14 mouse cellular contexts compared by ENCODE assay signal in the genomic region with DNA sequence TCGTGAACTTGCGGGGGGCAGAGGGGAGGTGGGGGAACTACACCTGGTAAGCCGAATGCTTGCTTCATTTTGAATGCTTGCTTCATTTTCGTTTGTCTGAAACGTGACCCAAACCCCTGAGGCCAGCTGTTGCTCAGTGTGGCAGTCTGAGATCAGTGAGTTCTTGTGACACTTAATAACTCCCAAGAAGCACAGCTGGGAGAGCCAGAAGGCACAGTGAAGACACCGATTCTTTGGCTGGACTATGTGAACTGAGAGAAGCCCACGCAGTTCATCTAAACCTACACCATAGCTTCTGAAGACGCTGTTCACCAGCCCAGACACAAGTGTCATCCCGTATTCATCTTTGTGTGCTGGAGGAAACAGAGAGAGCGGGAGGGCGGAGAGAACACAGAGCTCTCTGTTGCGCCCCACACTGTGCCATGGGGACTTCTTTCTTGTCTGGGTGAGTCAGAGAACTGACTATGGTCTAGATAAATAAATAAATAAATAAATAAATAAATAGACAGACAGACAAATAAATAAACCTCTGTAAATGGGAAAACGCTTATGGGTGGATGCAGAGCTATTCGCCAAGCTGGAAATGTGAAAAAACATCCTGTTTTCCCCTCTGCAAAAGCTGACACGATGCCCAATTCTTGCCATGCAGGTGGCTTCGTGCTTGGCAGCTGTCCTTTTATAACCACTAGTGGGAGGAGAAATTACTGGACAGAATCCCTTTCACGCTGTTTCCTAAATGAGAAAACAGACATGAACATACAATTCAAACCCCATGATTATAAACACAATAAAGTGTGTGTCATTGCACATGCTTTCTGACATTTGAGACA. TPM values are rescaled to one million over a fixed set of nuclear protein-coding genes. Genes with fewer than 3 reads are reported as not detected.
A peak's percentile ranks its signal among the peaks of the same experiment; 100 is the strongest.
DNase-seq lines count a peak whose midpoint lies in the region; ATAC-seq and TF ChIP-seq lines count a peak whose summit lies in the region.
"Had no signal": no experiment of that assay in that cellular context is flagged by ENCODE, and none has a peak within 500 bp of the region (broad histone marks: within the 10 kb centered on the region; RNA-seq: fewer than 3 reads in every experiment).

No protein-coding gene starts in this region.

- no peaks in the 10 kb centered on the region for H3K36me3 ChIP-seq in embryonic facial prominence, embryonic 11.5 days (replicated peaks; ENCODE audit: control insufficient read depth, insufficient read depth, low read depth, low read length)
- no peaks in the 10 kb centered on the region for H3K36me3 ChIP-seq in embryonic facial prominence, embryonic 10.5 days (replicated peaks)
- H3K36me3 ChIP-seq in kidney, embryonic 16.5 days (ENCODE audit: insufficient read depth, low read length), result no peaks in the 10 kb centered on the region
- H3K36me3 ChIP-seq: embryonic facial prominence, embryonic 15.5 days; limb, embryonic 12.5 days had no signal

- H3K4me2 ChIP-seq in embryonic facial prominence, embryonic 11.5 days (ENCODE audit: low read depth, low read length), result no peak overlapping the region
- no peak overlapping the region for H3K4me2 ChIP-seq in kidney, embryonic 16.5 days (replicated peaks; ENCODE audit: low read depth, low read length)
- H3K4me2 ChIP-seq: embryonic facial prominence, embryonic 15.5 days; limb, embryonic 12.5 days had no signal

- 62% methylated on average over 17 of the region's 17 CpGs for WGBS in embryonic facial prominence, embryonic 11.5 days
- WGBS in embryonic facial prominence, embryonic 10.5 days, result 70% methylated on average over 17 of the region's 17 CpGs
- WGBS in kidney, embryonic 16.5 days, result 71% methylated on average over 17 of the region's 17 CpGs

- no peaks in the 10 kb centered on the region for H3K4me1 ChIP-seq in embryonic facial prominence, embryonic 11.5 days (ENCODE audit: control insufficient read depth, insufficient read depth, low read length)
- peaks cover 7% of the 10 kb centered on the region for H3K4me1 ChIP-seq in embryonic facial prominence, embryonic 10.5 days
- H3K4me1 ChIP-seq in kidney, embryonic 16.5 days (ENCODE audit: insufficient read depth, low read length), result no peaks in the 10 kb centered on the region
- H3K4me1 ChIP-seq: embryonic facial prominence, embryonic 15.5 days had no signal

- no peaks in the 10 kb centered on the region for H3K27me3 ChIP-seq in embryonic facial prominence, embryonic 11.5 days (ENCODE audit: control insufficient read depth, insufficient read depth, low read length)
- peaks cover 3% of the 10 kb centered on the region; the same call in 1 of the 2 replicates for H3K27me3 ChIP-seq in embryonic facial prominence, embryonic 10.5 days (replicated peaks; ENCODE audit: low read depth, poor library complexity, severe bottlenecking)
- H3K27me3 ChIP-seq in kidney, embryonic 16.5 days (ENCODE audit: insufficient read depth, low read length), result no peaks in the 10 kb centered on the region
- H3K27me3 ChIP-seq: embryonic facial prominence, embryonic 15.5 days; limb, embryonic 12.5 days had no signal

- H3K9me3 ChIP-seq in embryonic facial prominence, embryonic 11.5 days (replicated peaks; ENCODE audit: control insufficient read depth, low read length), result no peaks in the 10 kb centered on the region
- no peaks in the 10 kb centered on the region for H3K9me3 ChIP-seq in embryonic facial prominence, embryonic 10.5 days
- no peaks in the 10 kb centered on the region for H3K9me3 ChIP-seq in kidney, embryonic 16.5 days (ENCODE audit: low read length)
- H3K9me3 ChIP-seq: embryonic facial prominence, embryonic 15.5 days; limb, embryonic 12.5 days had no signal

- H3K9ac ChIP-seq in embryonic facial prominence, embryonic 11.5 days (replicated peaks; ENCODE audit: low read length), result no peak overlapping the region
- H3K9ac ChIP-seq in kidney, embryonic 16.5 days (replicated peaks; ENCODE audit: low read length), result no peak overlapping the region
- H3K9ac ChIP-seq: embryonic facial prominence, embryonic 15.5 days; limb, embryonic 12.5 days; liver, postnatal 0 days had no signal

- no peak for TF ChIP-seq CTCF in layer of hippocampus, adult 2 months (conservative IDR thresholded peaks at IDR 0.05)

- no peak overlapping the region for H3K4me3 ChIP-seq in embryonic facial prominence, embryonic 11.5 days (ENCODE audit: low read depth, low read length)
- no peak overlapping the region for H3K4me3 ChIP-seq in embryonic facial prominence, embryonic 10.5 days
- H3K4me3 ChIP-seq in layer of hippocampus, adult 2 months, result no peak overlapping the region
- no peak overlapping the region for H3K4me3 ChIP-seq in kidney, embryonic 16.5 days (ENCODE audit: low read length)
- H3K4me3 ChIP-seq: embryonic facial prominence, embryonic 15.5 days; limb, embryonic 12.5 days had no signal

- no peak overlapping the region for H3K27ac ChIP-seq in embryonic facial prominence, embryonic 11.5 days (replicated peaks; ENCODE audit: low read depth, low read length)
- no peak overlapping the region for H3K27ac ChIP-seq in embryonic facial prominence, embryonic 10.5 days (replicated peaks)
- no peak overlapping the region for H3K27ac ChIP-seq in layer of hippocampus, adult 2 months
- no peak overlapping the region for H3K27ac ChIP-seq in kidney, embryonic 16.5 days (ENCODE audit: low read length)
- H3K27ac ChIP-seq: embryonic facial prominence, embryonic 15.5 days; limb, embryonic 12.5 days had no signal

- no peak for ATAC-seq in embryonic facial prominence, embryonic 11.5 days (replicated peaks; ENCODE audit: insufficient number of reproducible peaks, low FRiP score, low TSS enrichment, low read depth)
- no peak for ATAC-seq in activated CD4-positive, CD25-positive, alpha-beta regulatory T cell, adult 4 months
- no peak for ATAC-seq in kidney, embryonic 16.5 days (ENCODE audit: low FRiP score, low TSS enrichment)
- ATAC-seq: liver, postnatal 0 days had no signal

- DNase-seq in embryonic facial prominence, embryonic 11.5 days (ENCODE audit: low spot score), result peak; percentile 19
- no peak for DNase-seq in embryonic facial prominence, embryonic 10.5 days (ENCODE audit: low spot score)
- DNase-seq in layer of hippocampus, adult 11-12 months (ENCODE audit: low spot score), result peak; percentile 23
- DNase-seq in layer of hippocampus, adult 2 months (ENCODE audit: low spot score in 2 of 2), result no peak
- DNase-seq in right cerebral cortex, adult 18-20 months, result peak; percentile 18
- no peak for DNase-seq in right cerebral cortex, postnatal 36 days (ENCODE audit: low spot score in 2 of 2)
- DNase-seq: adrenal gland, postnatal 25 days; heart, postnatal 4 days; kidney, adult 11 months; liver, postnatal 0 days had no signal

RNA-seq across cellular contexts. Expression of a gene that starts 10.2 kb away (rescaled TPM):
- polyA plus RNA-seq in embryonic facial prominence, embryonic 11.5 days (2014; fragmentation: Nextera tagmentation; extraction: Ambion mirVana), result 8.9 and 9.3 TPM in 2 replicates
- polyA plus RNA-seq in embryonic facial prominence, embryonic 10.5 days (2016; fragmentation: Nextera tagmentation; extraction: Ambion mirVana), result 8.6 and 10.5 TPM in 2 replicates
- under 1 TPM; 0.12 to 0.20 TPM for total RNA-seq in layer of hippocampus, adult 2 months (2021)
- 1 to 10 TPM; 1.6 to 3.8 TPM for polyA plus RNA-seq in activated CD4-positive, CD25-positive, alpha-beta regulatory T cell, adult 4 months (2017; shearing (Covaris generic))
- polyA plus RNA-seq in kidney, embryonic 16.5 days (2015; fragmentation: Nextera tagmentation; extraction: Ambion mirVana), result 4.7 and 6.7 TPM in 2 replicates

RNA-seq across cellular contexts. Expression of a gene that starts 40.9 kb away (rescaled TPM):
- 19.9 and 21.0 TPM in 2 replicates for polyA plus RNA-seq in embryonic facial prominence, embryonic 11.5 days (2014; fragmentation: Nextera tagmentation; extraction: Ambion mirVana)
- 16.9 and 17.8 TPM in 2 replicates for polyA plus RNA-seq in embryonic facial prominence, embryonic 10.5 days (2016; fragmentation: Nextera tagmentation; extraction: Ambion mirVana)
- 10 to 100 TPM in 1 of 2 experiments, 1 to 10 TPM in 1; 9.7 to 11.2 TPM for total RNA-seq in layer of hippocampus, adult 2 months (2021)
- 1 to 10 TPM; 5.6 to 6.4 TPM for polyA plus RNA-seq in activated CD4-positive, CD25-positive, alpha-beta regulatory T cell, adult 4 months (2017; shearing (Covaris generic))
- polyA plus RNA-seq in kidney, embryonic 16.5 days (2015; fragmentation: Nextera tagmentation; extraction: Ambion mirVana), result 17.8 and 19.9 TPM in 2 replicates

Comparison
In these comparisons a context has a peak if more than half of its experiments do, and no peak if none do; other contexts are left out.
1. DNase-seq: peak in embryonic facial prominence, embryonic 11.5 days (single experiment), layer of hippocampus, adult 11-12 months (single experiment) and right cerebral cortex, adult 18-20 months (single experiment); none in embryonic facial prominence, embryonic 10.5 days (single experiment), layer of hippocampus, adult 2 months (0 of 2) and right cerebral cortex, postnatal 36 days (0 of 2).